Comparison of ENCODE assay signal across 8 mouse cellular contexts in genomic region chr12:55397544-55398239, GRCm38 (mm10). TPM values are rescaled to one million over a fixed set of nuclear protein-coding genes. Genes with fewer than 3 reads are reported as not detected.
DNase-seq lines count a peak whose midpoint lies in the region; ATAC-seq and TF ChIP-seq lines count a peak whose summit lies in the region.

No protein-coding gene starts in this region.

- H3K27ac ChIP-seq in ES-Bruce4 (ENCODE audit: insufficient read depth, low read length), result peak overlapping the region; percentile 87
- peak overlapping the region; percentile 95 for H3K27ac ChIP-seq in heart, embryonic 10.5 days
- H3K27ac ChIP-seq in limb, embryonic 15.5 days, result peak overlapping the region; percentile 96

- TF ChIP-seq CTCF in ES-Bruce4 (IDR thresholded peaks at IDR 0.05; ENCODE audit: low read depth, low read length), result no peak

- no peak for TF ChIP-seq POLR2A in ES-Bruce4 (IDR thresholded peaks at IDR 0.05; ENCODE audit: insufficient read depth, low read length)

- H3K4me3 ChIP-seq in ES-Bruce4 (ENCODE audit: low read depth, low read length), result peak overlapping the region; percentile 99
- peak overlapping the region; percentile 97 for H3K4me3 ChIP-seq in heart, embryonic 10.5 days
- peak overlapping the region; percentile 94 for H3K4me3 ChIP-seq in limb, embryonic 15.5 days

- peak overlapping the region; percentile 55 for H3K4me2 ChIP-seq in limb, embryonic 15.5 days

- no peak for ATAC-seq in limb, embryonic 15.5 days (ENCODE audit: insufficient number of reproducible peaks, low FRiP score, low TSS enrichment, low read depth)

- H3K36me3 ChIP-seq in ES-Bruce4 (ENCODE audit: control insufficient read depth, insufficient read depth, low read length, poor library complexity, severe bottlenecking), result peaks cover 2% of the 10 kb centered on the region; the same call in 1 of the 2 replicates
- no peaks in the 10 kb centered on the region; the same call in 1 of the 2 replicates for H3K36me3 ChIP-seq in heart, embryonic 10.5 days
- H3K36me3 ChIP-seq in limb, embryonic 15.5 days, result 0 out of 2 replicates have a peak, but pooled peaks cover 2% of the 10 kb centered on the region

- H3K4me1 ChIP-seq in ES-Bruce4 (ENCODE audit: control insufficient read depth, insufficient read depth, low read length), result no peaks in the 10 kb centered on the region
- H3K4me1 ChIP-seq in heart, embryonic 10.5 days, result peaks cover 17% of the 10 kb centered on the region
- H3K4me1 ChIP-seq in limb, embryonic 15.5 days, result peaks cover 15% of the 10 kb centered on the region

- no peaks in the 10 kb centered on the region for H3K27me3 ChIP-seq in ES-Bruce4 (ENCODE audit: control insufficient read depth, insufficient read depth, low read length, poor library complexity, severe bottlenecking)
- no peaks in the 10 kb centered on the region for H3K27me3 ChIP-seq in heart, embryonic 10.5 days (ENCODE audit: insufficient read depth, poor library complexity, severe bottlenecking)
- H3K27me3 ChIP-seq in limb, embryonic 15.5 days, result no peaks in the 10 kb centered on the region

- peak; percentile 44 for DNase-seq in A20 (ENCODE audit: low read depth, low spot score)
- no peak for DNase-seq in heart, embryonic 10.5 days (ENCODE audit: low spot score)
- no peak for DNase-seq in B cell, adult 2 months
- no peak for DNase-seq in right cerebral cortex, postnatal 10 days (ENCODE audit: low spot score in 2 of 2)
- DNase-seq in urinary bladder, postnatal 10 days (ENCODE audit: low spot score), result no peak
- no peak for DNase-seq in cerebellum, adult 9-10 months

- H3K9ac ChIP-seq in ES-Bruce4 (ENCODE audit: low read depth, poor library complexity, severe bottlenecking), result peak overlapping the region; percentile 68
- peak overlapping the region; percentile 69; the same call in 1 of the 2 replicates for H3K9ac ChIP-seq in limb, embryonic 15.5 days

- whole genome bisulfite sequencing in heart, embryonic 10.5 days, result 63% methylated on average over 9 of the region's 9 CpGs
- WGBS in limb, embryonic 15.5 days, result 59% methylated on average over 9 of the region's 9 CpGs

- H3K9me3 ChIP-seq in ES-Bruce4 (replicated peaks; ENCODE audit: control insufficient read depth, insufficient read depth, low read length, poor library complexity, severe bottlenecking), result no peaks in the 10 kb centered on the region
- no peaks in the 10 kb centered on the region for H3K9me3 ChIP-seq in heart, embryonic 10.5 days
- H3K9me3 ChIP-seq in limb, embryonic 15.5 days, result no peaks in the 10 kb centered on the region

- TF ChIP-seq EP300 in ES-Bruce4 (IDR thresholded peaks at IDR 0.05; ENCODE audit: insufficient read depth, low read depth, low read length), result no peak

RNA-seq across cellular contexts. Expression of gene Psma6, which starts 13.7 kb away (rescaled TPM):
- 308 and 323 TPM in 2 replicates for polyA plus RNA-seq in ES-Bruce4 (2011; ENCODE audit: insufficient read depth, insufficient read length, low read depth, missing spikeins)
- polyA plus RNA-seq in heart, embryonic 10.5 days (2016; fragmentation: Nextera tagmentation; extraction: Ambion mirVana), result 365 and 409 TPM in 2 replicates
- 373 and 378 TPM in 2 replicates for polyA plus RNA-seq in limb, embryonic 15.5 days (2015; fragmentation: Nextera tagmentation; extraction: Ambion mirVana)
